Mouse (Mus musculus) stomach, postnatal 0 days (tissue): ENCODE measurements at regions not wholly inside any gene's neighbourhood (a gene's known extent, or its start where the extent isn't known, plus 50 kb on each side); places are given as distances from the start of the nearest gene placed in this dataset.

Experiments
- CTCF ChIP-seq: IDR thresholded peaks from 2 replicates; pipeline ENCODE4 v1.5.1; 2016; ENCODE audit warnings: antibody characterized with exemption, low read depth, mild to moderate bottlenecking, moderate library complexity
- EP300 ChIP-seq: optimal IDR thresholded peaks from 2 replicates; pipeline ENCODE3; 2016; ENCODE audit warnings: antibody characterized with exemption

GRCm38 (mm10) chr8:112094881-112095280, 80.0 kb upstream of the Gm6793 start:
- TF ChIP-seq EP300 (no peak), CTCF (no peak)
